Mouse (Mus musculus) spleen, adult 2 months (tissue): ENCODE data around the gene Nup98.

Source experiments
- CTCF ChIP-seq: fragments of 200-500 bp; IDR thresholded peaks from 2 replicates; pipeline ENCODE4 v1.5.1; 2011; ENCODE audit warnings: mild to moderate bottlenecking, inconsistent platforms; ENCODE audit not compliant: insufficient read depth, insufficient read length, insufficient replicate concordance; ENCODE audit errors: extremely low read depth
- POLR2A ChIP-seq: fragments of 200-500 bp; IDR thresholded peaks from 2 replicates; pipeline ENCODE4 v1.6.1; 2011; ENCODE audit warnings: low read depth, low read length, inconsistent platforms

- TF ChIP-seq POLR2A (no peak), CTCF (no peak)
These were observed 96.7 kb downstream of the Nup98 start for GRCm38 (mm10) chr7:102113151-102113729.
